Mouse (Mus musculus) lung, postnatal 14 days (tissue): ENCODE data around the gene Phc1.

Source experiments
- DNase-seq: peaks from one replicate; pipeline ENCODE4 v3.0.0; 2021

The Phc1 gene

DNA sequence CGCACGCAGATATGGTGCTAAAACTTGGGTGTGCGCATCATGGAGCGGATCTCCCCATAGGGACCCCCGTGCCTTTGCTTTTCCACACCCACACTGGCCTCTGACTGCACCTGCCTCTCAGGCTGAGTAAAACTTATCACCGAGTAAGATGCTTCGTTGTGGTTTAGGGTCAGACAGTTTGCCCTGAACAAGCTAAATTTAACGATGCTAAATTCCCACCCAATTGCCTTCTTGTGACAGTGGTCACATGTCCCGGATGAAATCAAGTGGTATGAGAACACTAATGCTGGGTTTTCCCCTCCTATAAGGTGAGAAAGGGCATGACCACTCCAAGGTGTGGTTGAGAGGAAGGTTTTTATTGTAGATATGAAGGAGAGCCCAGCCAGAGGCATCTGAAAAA is 46.6 kb downstream of the Phc1 start:
- DNase-seq, result no peak

DNA sequence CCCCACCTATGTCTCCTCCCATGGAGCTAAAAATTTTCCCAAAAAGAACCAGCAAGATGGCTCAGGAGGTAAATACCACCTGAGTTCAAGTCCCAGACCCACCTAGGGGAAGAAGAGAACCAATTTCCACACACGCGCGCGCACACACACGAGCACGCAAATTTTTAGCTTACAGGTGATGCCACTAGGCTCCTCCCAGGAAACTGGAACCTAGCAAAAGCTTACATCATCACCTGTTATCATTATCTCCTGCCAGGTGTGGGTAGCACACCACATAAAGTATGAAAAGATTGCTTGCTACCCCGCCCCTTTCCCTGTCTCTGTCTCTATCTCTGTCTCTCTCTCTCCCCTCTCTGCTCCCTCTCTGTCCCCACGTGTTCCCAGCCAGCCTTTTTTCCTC is 47.2 kb downstream of the Phc1 start:
- DNase-seq, result no peak

DNA sequence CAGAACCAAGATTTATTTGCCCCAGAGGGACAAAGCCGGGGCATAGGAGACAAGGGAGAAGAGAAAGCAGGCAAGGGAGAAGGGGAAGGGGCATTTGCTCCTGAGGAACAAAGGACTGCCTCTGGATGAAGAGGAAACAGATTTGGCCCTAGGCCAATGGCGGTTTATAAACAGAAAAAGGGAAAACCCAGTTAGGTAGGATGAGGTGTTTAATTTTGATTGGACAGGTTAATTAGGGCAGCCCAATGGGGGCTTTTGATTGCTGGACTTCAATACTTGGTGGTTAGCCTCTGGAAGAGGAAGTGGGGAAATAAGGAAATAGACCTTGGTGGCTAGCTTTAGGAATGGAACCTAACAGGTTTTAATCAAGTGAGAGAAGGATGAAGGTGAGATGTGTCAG is 48.2 kb downstream of the Phc1 start:
- DNase-seq, result no peak

DNA sequence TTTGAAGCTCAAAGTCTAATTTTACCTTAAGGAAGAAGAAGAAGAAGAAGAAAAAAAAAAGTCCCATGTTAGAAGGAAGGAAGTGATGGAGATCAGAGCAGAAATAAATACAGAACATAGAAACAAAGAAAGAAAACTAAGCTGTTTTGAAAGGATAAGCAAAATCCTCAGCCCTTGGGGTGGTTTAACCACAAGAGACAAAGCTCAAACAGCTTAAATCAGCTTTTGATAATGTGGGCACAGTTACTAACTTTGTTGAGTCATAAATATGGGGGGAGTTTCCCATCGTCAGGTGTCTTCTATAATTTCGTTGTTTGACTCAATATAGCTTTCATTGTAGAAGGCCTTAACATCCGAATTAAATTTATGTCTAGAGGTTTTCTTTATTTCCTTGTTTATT is 48.6 kb downstream of the Phc1 start:
- DNase-seq, result no peak

DNA sequence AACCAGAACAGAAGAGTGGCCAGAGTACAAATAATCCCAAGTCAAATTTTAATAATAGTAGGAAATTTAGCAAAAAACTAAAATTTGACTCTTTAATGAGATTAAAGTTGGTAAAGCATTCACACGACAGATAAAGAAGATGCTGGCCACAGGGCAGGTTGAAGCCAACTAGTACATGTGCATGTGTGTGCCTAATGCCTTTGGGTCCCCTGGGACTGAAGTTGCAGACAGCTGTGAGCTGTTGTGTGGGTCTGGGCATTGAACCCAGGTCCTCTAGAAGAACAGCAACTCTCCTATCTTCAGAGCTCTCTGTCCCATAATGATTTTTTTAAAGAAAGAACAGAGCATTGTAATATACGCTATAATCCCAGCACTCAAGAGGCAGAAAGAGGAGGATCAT is 49.1 kb downstream of the Phc1 start:
- DNase-seq, result no peak

DNA sequence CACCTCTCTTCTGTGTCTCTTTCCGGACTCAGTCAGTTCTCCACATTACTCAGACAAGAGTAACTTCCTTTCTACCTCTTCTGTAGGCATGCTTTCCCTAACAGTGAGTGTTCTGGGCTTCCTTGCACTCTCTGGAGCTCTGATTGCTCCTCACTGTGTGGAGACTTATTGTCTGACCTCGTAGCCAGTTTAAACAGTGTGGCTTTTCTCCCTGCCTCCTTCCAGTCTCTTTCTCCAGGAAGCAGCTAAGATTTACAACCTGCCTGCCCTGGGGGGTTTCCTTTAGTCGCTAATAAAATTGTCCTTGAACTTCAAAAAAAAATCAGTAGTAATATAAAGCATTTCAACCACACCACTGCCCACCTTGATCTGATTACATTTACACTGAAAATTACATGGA is 50.1 kb downstream of the Phc1 start:
- DNase-seq, result no peak

DNA sequence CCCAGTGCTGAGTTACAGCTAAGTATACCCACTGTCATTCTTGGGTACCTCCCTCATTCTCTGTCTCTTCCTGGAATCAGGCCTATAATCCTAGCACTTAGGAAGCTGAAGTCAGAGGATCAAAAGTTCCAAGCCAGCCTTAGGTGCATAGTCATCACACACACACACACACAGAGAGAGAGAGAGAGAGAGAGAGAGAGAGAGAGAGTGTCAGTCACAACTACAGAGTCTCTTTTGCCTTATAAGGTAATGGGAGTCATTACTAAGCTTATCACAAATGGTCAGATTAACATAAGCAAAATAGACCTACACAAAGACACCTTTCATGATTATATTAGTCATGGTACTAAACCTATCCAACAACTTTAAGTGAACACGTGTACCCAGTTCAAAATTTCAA is 51.0 kb downstream of the Phc1 start:
- no peak for DNase-seq

DNA sequence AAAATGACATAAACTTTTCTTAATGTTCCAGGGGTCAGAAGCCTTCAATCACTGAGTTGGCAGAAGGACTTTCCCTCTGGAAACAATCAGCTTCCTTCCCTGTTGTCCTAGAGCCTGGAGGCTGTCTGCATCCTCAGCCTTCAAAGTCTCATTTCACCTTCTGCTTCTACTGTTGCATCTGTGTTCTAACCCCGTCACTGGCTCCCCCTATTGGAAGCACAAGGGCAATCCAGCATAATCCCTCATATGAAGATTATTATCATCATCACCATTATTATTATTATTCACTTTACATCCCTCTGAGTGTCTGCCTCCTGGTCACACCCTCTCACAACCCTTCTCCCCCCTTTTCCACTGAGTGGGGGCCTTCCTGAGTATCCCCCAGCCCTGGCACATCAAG is 52.1 kb downstream of the Phc1 start:
- DNase-seq, result no peak

DNA sequence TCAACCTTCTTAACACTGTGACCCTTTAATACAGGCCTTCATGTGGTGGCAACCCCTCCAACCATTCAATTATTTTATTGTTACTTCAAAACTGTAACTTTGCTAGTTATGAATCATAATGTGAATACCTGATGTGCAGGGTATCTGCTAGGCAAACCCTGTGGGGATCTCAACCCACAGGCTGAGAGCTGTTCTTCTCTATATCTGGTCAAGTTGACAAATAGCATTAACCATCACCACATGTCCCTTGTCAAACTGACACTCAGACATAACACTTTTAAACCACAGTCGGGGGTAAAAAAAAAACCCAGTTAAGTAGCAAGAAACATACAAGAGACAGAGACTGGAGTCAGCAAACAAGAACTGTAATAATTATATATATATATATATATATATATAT is 55.5 kb downstream of the Phc1 start:
- DNase-seq, result no peak

DNA sequence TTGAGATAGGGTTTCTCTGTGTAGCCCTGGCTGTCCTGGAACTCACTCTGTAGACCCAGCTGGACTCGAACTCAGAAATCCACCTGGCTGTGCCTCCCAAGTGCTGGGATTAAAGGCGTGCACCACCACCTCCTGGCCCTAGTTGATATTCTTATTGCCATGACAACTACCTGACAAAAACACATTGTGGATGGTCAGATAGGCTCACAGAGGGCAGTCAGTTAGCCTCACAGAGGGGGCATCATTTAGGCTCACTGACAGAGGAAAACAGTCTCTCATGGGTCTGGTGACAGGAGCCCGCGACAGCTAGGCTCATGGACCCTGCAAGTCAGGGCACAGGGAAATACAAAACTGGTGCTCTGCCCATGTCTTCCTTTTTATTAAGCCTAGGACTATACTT is 56.1 kb downstream of the Phc1 start:
- DNase-seq, result no peak

DNA sequence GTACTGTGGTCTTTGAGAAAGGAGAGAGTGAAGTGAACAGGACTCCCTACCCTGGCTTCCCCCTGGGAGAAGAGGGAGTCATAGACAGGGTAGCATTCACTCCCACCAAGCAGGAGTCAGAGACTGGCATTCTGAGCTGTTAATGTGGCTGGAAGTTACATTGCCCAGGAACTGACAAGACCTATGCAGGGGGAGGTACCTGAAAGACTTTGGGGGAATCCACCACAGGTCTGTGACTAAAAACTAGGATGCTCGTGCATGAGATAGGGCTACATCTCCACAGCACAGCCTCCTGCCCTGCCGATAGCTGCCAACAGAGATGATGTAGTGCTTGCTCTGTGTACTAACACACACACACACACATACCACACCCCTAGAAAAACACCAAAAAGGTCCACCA is 56.9 kb downstream of the Phc1 start:
- no peak for DNase-seq

DNA sequence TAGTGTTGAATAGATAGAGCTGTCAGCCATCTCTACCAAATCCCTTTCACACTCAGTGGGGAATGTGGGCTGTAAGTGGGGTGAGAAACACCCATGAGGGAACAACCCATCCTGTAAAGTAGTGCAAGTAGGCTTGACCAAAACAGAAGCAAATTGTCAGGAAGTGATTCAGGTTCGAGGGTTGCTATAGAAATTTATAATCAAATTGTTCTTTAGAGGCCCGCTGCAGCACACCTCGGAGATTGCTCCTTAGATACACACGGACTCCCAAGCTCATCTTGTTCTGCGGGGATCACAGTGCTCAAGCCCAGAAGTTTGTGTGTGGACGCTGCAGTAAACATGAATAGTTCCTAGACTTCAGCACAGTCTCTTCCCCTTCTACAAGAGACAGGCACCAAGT is 57.6 kb downstream of the Phc1 start, which contains the start of gene Klrg1:
Klrg1 (minus strand) TSS at position 101 of the 400 bp plus-strand sequence.
- DNase-seq, result no peak

DNA sequence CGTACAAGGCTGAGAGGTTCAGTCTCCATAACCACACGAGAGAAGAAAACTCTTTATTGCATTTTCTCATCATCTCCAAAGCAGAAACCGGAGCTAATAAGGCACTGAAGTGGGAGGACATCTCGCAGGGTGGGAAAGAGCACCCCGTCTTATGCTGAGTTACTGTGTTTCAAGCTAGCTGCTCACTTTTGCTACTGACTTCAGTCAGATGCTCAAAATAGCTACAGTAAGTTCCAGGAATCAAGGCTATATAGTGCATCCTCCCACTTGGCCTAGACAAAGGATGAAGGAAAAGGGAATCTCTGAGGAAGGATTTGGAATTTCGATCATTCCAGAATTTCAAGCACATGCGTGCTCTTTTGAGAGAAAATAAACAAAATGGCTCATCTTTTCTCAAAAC is 63.8 kb downstream of the Phc1 start:
- DNase-seq, result no peak

DNA sequence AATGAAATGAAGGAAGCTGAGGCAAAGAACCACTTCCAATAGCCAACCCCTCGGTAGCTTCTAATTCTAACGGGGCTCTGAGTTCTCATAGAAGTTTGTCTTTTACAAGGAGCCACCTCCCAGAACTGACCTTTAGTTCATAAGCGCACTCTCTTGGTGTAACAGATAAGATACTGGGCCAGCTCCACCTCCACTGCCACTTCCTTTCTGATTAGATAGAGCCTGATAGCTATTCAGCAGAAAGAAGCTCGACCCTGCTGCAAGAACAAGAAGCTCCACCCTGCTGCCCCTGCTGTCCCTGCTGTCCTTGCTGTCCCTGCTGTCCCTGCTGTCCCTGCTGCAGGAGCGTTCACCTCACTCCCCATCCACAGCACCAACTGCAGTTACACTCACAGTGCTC is 65.8 kb downstream of the Phc1 start:
- DNase-seq, result no peak

DNA sequence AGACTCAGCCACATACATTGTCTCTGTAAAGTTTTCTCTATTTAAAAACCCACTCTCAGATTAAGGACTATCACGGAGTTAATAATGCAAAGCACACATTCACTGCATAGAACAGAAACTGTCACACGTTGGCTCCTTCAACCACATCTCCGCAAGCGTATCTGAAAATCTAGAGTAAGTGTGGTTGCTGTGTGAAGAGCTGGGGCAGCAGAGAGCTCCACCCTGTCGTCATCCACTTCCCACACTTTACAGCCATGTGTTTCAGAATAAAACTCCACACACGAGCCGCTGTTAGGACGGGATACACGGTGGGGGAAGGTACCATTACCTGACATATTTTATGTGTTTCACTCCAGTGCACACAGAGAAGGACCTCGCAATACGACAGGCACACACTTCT is 70.2 kb downstream of the Phc1 start:
- no peak for DNase-seq

DNA sequence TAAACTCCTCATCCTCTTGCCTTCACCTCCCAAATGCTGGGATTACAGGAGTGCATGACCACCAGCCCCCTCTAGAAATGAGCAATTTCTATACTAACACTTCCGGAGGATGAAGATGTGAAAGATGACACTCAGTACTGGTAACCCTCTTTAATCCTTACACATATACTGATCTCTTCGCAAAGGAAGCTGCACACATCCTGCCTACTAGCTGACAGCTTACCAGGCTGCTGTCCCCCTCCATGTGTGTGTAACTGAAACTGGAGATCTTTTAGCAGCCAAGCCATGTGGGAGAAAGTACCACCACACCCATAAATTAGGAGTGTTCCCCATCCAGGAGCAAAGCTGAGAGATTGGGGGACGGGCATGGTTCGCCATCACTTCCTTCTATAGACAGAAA is 71.2 kb downstream of the Phc1 start:
- DNase-seq, result no peak

DNA sequence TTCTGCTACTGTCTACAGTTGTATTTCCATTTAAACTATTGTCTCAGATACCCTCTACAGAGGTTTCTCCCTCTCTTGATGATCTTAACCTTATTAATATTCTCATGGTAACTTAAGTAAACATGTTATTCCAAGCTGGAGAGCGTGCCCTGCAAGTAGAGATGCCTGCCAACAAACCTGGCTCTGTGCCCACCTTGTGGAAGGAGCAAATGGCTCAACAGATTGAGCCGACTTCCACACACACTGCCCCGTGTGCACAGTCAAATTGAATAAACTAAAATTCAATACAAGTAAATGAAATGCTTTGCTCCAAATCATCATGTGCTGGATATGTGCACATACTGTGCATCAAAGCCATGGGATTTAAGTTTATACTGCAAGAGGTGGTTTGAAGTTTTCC is 71.8 kb downstream of the Phc1 start:
- DNase-seq, result peak; percentile 69
